Mouse (Mus musculus) cortical plate, adult 2 months (tissue): ENCODE measurements around the gene Hspb2.

Source experiments
- CTCF ChIP-seq: fragments of 200-500 bp; IDR thresholded peaks from 2 replicates; pipeline ENCODE4 v1.5.1; 2011; ENCODE audit warnings: mild to moderate bottlenecking, control low read depth, low read length; ENCODE audit not compliant: insufficient read depth; ENCODE audit errors: extremely low read depth
- POLR2A ChIP-seq: fragments of 200-500 bp; IDR thresholded peaks from 2 replicates; pipeline ENCODE4 v1.6.1; 2011; ENCODE audit warnings: mild to moderate bottlenecking, low read length, control low read depth; ENCODE audit not compliant: insufficient read depth; ENCODE audit errors: extremely low read depth

DNA sequence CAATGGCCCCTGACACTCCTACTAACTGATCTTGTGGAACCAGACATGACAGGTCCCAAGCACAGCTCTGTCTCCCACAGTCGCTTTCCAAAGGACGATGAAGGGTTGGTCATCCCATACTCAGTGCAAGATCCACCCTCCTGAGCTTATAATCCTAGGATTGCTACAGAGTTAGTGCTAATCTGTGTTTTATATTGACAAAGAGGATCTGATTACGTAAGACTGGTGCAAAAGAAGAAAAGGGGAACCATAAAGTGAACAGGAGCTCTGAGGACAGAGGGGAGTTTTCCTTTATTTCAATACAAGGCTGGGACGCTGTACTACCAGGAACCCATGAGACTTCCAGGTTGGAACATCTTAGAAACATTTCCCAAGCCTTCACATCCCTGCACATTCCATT is 40.8 kb downstream of the Hspb2 start:
- TF ChIP-seq CTCF, result no peak
- no peak for TF ChIP-seq POLR2A
